Mouse (Mus musculus): Measurements from ENCODE around the gene Sprr2a1. TPM values are rescaled to one million over a fixed set of nuclear protein-coding genes. Genes with fewer than 3 reads are reported as not detected.

The Sprr2a1 gene
- polyA plus RNA-seq, 1 experiment, result 292 TPM

Other genes with a start within 250 kb of the Sprr2a1 start
- not detected in 2 replicates for gene Pglyrp3, start 201.2 kb upstream of the Sprr2a1 start, polyA plus RNA-seq (2012; rRNA removed)
- gene Lor, start 132.7 kb upstream of the Sprr2a1 start, polyA plus RNA-seq (2012; rRNA removed), result 0.13 and 0.17 TPM in 2 replicates
- not detected in 2 replicates for gene Prr9, start 91.9 kb upstream of the Sprr2a1 start, polyA plus RNA-seq (2012; rRNA removed)
- not detected in 2 replicates for gene Lelp1, start 73.1 kb upstream of the Sprr2a1 start, polyA plus RNA-seq (2012; rRNA removed)
- 14,912 and 26,019 TPM in 2 replicates for gene Sprr2a2, start 121 bp downstream of the Sprr2a1 start, polyA plus RNA-seq (2012; rRNA removed)
- 820 and 1,217 TPM in 2 replicates for gene Sprr2a3, start 69.6 kb downstream of the Sprr2a1 start, polyA plus RNA-seq (2012; rRNA removed)
- gene Sprr2b, start 100.8 kb downstream of the Sprr2a1 start, polyA plus RNA-seq (2012; rRNA removed), result 0.19 TPM in 1 of 2 replicates, not detected in the other
- not detected in 2 replicates for gene Sprr2d, start 123.3 kb downstream of the Sprr2a1 start, polyA plus RNA-seq (2012; rRNA removed)
- gene Sprr2e, start 136.3 kb downstream of the Sprr2a1 start, polyA plus RNA-seq (2012; rRNA removed), result not detected in 2 replicates
- 2.6 and 2.8 TPM in 2 replicates for gene Sprr2f, start 149.4 kb downstream of the Sprr2a1 start, polyA plus RNA-seq (2012; rRNA removed)
- not detected in 2 replicates for gene Sprr2h, start 169.9 kb downstream of the Sprr2a1 start, polyA plus RNA-seq (2012; rRNA removed)
- gene Sprr2i, start 192.2 kb downstream of the Sprr2a1 start, polyA plus RNA-seq (2012; rRNA removed), result not detected in 2 replicates
- not detected in 2 replicates for gene Sprr2j-ps, start 202.3 kb downstream of the Sprr2a1 start, polyA plus RNA-seq (2012; rRNA removed)
- gene Gm9774, start 213.6 kb downstream of the Sprr2a1 start, polyA plus RNA-seq (2012; rRNA removed), result 9.5 and 10.7 TPM in 2 replicates
- gene Sprr2k, start 216.8 kb downstream of the Sprr2a1 start, polyA plus RNA-seq (2012; rRNA removed), result not detected in 2 replicates
- gene Sprr1b, start 223.0 kb downstream of the Sprr2a1 start, polyA plus RNA-seq (2012; rRNA removed), result not detected in 2 replicates
- gene Sprr3, start 242.9 kb downstream of the Sprr2a1 start, polyA plus RNA-seq (2012; rRNA removed), result 0.17 and 0.18 TPM in 2 replicates